Mouse (Mus musculus): ENCODE data around the gene Acsl1.
"Not testable (repeated sequence)": the region's sequence is repeated elsewhere in the genome, so short reads cannot be mapped to it uniquely, and the experiment has no call there.

Gene Acsl1

GRCm38 (mm10) chr8:46559428-46559827 is 88.6 kb downstream of the Acsl1 start:
- peak in 1 of 2 experiments; percentile 43 for DNase-seq (ENCODE audit: low spot score in 2 of 2)

- no peak for DNase-seq (ENCODE audit: low spot score in 2 of 2)
Observed at GRCm38 (mm10) chr8:46562333-46562732, 91.5 kb downstream of the Acsl1 start.

GRCm38 (mm10) chr8:46566914-46567529 is 96.2 kb downstream of the Acsl1 start:
- DNase-seq (ENCODE audit: low spot score in 2 of 2), result peak; percentile 81 to 89

GRCm38 (mm10) chr8:46567946-46568345 is 97.1 kb downstream of the Acsl1 start:
- no peak for DNase-seq (ENCODE audit: low spot score in 2 of 2)

GRCm38 (mm10) chr8:46568942-46569341 is 98.1 kb downstream of the Acsl1 start:
- DNase-seq (ENCODE audit: low spot score in 2 of 2), result no peak

- DNase-seq (ENCODE audit: low spot score in 2 of 2), result no peak
Observed at GRCm38 (mm10) chr8:46569659-46570441, 99.0 kb downstream of the Acsl1 start.

- DNase-seq (ENCODE audit: low spot score in 2 of 2), result no peak
Observed at GRCm38 (mm10) chr8:46570673-46571072, 99.8 kb downstream of the Acsl1 start.

- DNase-seq (ENCODE audit: low spot score in 2 of 2), result no peak
Observed at GRCm38 (mm10) chr8:46573446-46573845, 102.6 kb downstream of the Acsl1 start.

GRCm38 (mm10) chr8:46573964-46574363 is 103.1 kb downstream of the Acsl1 start:
- no peak for DNase-seq (ENCODE audit: low spot score in 2 of 2)

GRCm38 (mm10) chr8:46578794-46579193 is 108.0 kb downstream of the Acsl1 start:
- DNase-seq (ENCODE audit: low spot score in 2 of 2), result no peak

GRCm38 (mm10) chr8:46584328-46584727 is 113.5 kb downstream of the Acsl1 start:
- not testable (repeated sequence) for DNase-seq (ENCODE audit: low spot score in 2 of 2)

- no peak for DNase-seq (ENCODE audit: low spot score in 2 of 2)
Observed at GRCm38 (mm10) chr8:46585576-46585975, 114.7 kb downstream of the Acsl1 start.
